Mouse (Mus musculus): ENCODE results near the gene Copz1.

The Copz1 gene

DNA sequence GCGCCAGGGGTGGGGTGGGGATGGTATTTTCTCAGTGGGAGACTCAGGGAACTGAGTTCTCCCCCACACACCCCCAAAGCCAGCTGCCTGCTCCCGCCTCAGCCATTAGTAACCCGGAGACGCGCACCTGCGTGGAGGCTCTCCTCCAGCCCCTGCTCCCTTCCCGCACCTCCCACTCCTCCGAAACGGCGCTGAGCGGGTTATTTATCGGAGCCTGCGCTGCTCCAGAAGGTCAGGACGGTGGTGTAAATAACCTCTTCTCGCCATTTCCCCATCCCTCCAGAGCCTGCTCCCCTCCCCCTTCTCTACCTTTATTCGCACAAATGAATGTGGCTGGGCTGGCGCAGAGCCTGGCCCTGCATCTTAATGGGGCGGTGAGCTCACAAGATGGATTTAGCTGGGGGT lies 27.6 kb downstream of the Copz1 start:
- peaks cover 96% of the 10 kb centered on the region for H3K4me1 ChIP-seq (replicated peaks; ENCODE audit: low read depth, low read length)
- peaks cover 38% of the 10 kb centered on the region for H3K27me3 ChIP-seq (ENCODE audit: insufficient read depth, low read length)
- TF ChIP-seq CTCF (conservative IDR thresholded peaks at IDR 0.05; ENCODE audit: low read length) (no peak), NANOG (IDR thresholded peaks at IDR 0.05; ENCODE audit: borderline replicate concordance, low read length) (no peak), POU5F1 (IDR thresholded peaks at IDR 0.05; ENCODE audit: borderline replicate concordance, low read length) (no peak)
- no peaks in the 10 kb centered on the region for H3K9me3 ChIP-seq (ENCODE audit: low read length)
- H3K36me3 ChIP-seq (ENCODE audit: insufficient read depth, low read length), result peaks cover 50% of the 10 kb centered on the region
- H3K4me3 ChIP-seq (replicated peaks; ENCODE audit: low read length), result peak overlapping the region; percentile 62

DNA sequence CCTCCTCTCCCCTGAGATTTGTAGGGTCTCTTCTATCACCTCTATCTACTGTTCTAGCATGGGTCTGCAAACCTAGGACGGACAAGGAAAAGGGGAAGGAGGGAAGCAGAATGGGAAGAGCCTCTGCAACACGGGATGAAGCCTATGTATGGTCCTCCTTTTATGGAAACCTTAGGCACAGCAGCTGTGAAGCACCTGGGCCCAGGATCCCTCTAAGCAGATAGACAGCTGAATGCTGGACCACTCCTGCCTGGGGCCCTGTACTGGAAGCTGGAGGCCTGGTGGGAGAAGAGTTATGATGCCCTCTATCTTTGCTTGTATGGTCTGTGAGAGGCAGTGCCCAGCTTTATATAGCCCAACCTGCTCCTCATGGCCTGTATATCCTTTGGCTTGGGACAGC lies 28.0 kb downstream of the Copz1 start:
- H3K4me1 ChIP-seq (replicated peaks; ENCODE audit: low read depth, low read length), result peaks cover 92% of the 10 kb centered on the region
- peaks cover 39% of the 10 kb centered on the region for H3K27me3 ChIP-seq (ENCODE audit: insufficient read depth, low read length)
- H3K4me3 ChIP-seq (replicated peaks; ENCODE audit: low read length), result peak overlapping the region; percentile 62; the same call in 1 of the 2 replicates
- no peak for TF ChIP-seq NANOG (IDR thresholded peaks at IDR 0.05; ENCODE audit: borderline replicate concordance, low read length)
- TF ChIP-seq POU5F1 (IDR thresholded peaks at IDR 0.05; ENCODE audit: borderline replicate concordance, low read length), result no peak
- TF ChIP-seq CTCF (conservative IDR thresholded peaks at IDR 0.05; ENCODE audit: low read length), result no peak
- H3K9me3 ChIP-seq (ENCODE audit: low read length), result no peaks in the 10 kb centered on the region
- peaks cover 45% of the 10 kb centered on the region for H3K36me3 ChIP-seq (ENCODE audit: insufficient read depth, low read length)

DNA sequence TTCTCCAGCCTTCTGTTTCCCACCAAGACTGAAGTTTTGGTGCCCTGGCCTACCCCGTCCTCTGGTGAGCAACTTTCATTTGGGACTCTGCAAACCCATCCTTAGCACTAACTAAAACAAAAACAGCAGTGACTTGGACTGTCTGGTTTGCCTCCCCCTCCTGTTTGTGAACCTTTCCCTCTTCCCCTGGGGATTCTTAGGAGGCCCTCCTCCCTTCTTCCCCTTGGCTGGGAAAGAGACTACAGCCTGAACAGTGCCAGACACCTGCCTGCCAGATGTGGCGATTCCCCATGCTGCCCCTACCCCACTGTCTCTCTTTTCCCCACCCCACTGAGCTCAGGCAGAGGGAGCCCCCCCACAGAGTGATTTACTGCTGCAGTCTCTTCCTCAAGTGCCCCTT lies 28.5 kb downstream of the Copz1 start:
- Histone ChIP-seq H3K27me3 (ENCODE audit: insufficient read depth, low read length) (peaks cover 43% of the 10 kb centered on the region), H3K36me3 (ENCODE audit: insufficient read depth, low read length) (peaks cover 40% of the 10 kb centered on the region), H3K4me1 (replicated peaks; ENCODE audit: low read depth, low read length) (peaks cover 92% of the 10 kb centered on the region), H3K4me3 (replicated peaks; ENCODE audit: low read length) (no peak overlapping the region), H3K9me3 (ENCODE audit: low read length) (no peaks in the 10 kb centered on the region)
- TF ChIP-seq CTCF (conservative IDR thresholded peaks at IDR 0.05; ENCODE audit: low read length), result no peak
- TF ChIP-seq POU5F1 (IDR thresholded peaks at IDR 0.05; ENCODE audit: borderline replicate concordance, low read length), result no peak
- no peak for TF ChIP-seq NANOG (IDR thresholded peaks at IDR 0.05; ENCODE audit: borderline replicate concordance, low read length)

DNA sequence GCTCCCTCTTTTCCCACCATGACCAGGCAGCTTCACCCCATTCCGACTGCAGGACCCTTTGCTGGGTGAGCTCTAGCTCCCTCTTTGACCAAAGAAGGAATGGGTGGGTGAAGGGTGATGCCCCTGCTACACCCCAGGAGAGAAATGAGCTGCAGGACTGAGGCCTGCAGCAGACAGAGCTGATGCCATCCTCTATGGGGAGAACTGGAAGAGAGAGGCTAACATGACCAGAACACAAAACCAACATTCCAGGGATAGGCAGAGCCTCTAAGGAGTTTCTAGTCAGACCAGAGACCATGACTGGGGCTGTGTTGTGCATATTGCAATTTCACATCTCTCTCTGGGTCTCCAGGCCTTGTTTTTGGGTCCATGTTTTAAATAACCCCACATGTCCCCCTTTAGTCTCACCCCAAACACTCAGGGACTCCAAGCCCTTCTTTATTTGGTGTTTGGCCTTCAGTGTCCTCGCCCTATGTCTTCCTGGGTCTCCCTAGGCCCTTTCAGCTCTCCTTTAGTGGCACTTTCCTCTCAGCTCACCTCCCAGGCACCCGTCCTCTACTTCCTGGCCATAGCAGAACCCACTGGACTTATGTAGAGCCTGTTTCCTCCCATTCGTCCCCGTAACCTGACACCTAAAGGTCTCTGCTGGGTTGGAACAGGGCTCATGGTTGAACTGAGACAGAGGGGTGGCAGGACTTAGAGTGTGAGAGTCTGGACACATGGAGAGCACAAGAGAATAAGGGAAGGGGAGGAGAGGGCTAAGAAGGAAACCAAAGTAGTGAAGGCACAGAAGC lies 29.2 kb downstream of the Copz1 start:
- Histone ChIP-seq H3K9me3 (ENCODE audit: low read length) (no peaks in the 10 kb centered on the region), H3K36me3 (ENCODE audit: insufficient read depth, low read length) (peaks cover 33% of the 10 kb centered on the region), H3K27me3 (ENCODE audit: insufficient read depth, low read length) (peaks cover 47% of the 10 kb centered on the region), H3K4me3 (replicated peaks; ENCODE audit: low read length) (no peak overlapping the region), H3K4me1 (replicated peaks; ENCODE audit: low read depth, low read length) (peaks cover 89% of the 10 kb centered on the region)
- TF ChIP-seq NANOG (IDR thresholded peaks at IDR 0.05; ENCODE audit: borderline replicate concordance, low read length) (no peak), POU5F1 (IDR thresholded peaks at IDR 0.05; ENCODE audit: borderline replicate concordance, low read length) (no peak), CTCF (conservative IDR thresholded peaks at IDR 0.05; ENCODE audit: low read length) (no peak)

DNA sequence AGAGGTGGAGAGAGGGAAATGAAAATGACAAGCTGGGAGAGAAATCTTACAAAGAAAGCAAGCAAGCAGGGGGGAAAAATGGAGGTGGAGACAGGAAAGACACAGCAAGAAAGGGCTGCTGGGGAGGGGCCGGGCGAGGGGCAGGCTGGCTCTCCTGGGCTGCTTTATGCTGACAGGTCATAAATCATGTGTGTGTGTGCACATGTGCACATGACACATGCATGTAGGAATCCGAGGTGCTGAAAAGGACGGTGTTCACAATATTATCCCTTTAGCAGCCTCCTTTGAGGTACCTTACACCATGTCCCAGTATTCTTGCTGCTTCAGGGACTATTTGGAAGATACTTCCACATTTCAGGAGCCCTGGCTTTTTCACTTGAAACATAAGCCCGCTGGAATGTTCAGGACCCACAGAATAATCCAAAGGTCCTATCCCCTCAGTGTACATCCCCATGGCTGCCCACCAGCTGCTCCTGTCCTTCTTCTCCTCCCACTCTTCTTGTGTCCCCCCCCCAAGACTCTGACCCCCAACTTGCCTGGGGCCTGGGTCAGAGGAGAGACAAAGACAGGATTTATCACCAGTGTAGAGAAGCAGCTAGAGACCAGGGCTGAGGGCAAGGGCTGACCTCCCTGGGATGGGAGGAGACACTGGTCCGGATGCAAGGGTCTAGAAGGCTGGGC lies 30.0 kb downstream of the Copz1 start:
- Histone ChIP-seq H3K9me3 (ENCODE audit: low read length) (no peaks in the 10 kb centered on the region), H3K4me3 (replicated peaks; ENCODE audit: low read length) (no peak overlapping the region), H3K36me3 (ENCODE audit: insufficient read depth, low read length) (peaks cover 26% of the 10 kb centered on the region), H3K4me1 (replicated peaks; ENCODE audit: low read depth, low read length) (peaks cover 89% of the 10 kb centered on the region), H3K27me3 (ENCODE audit: insufficient read depth, low read length) (peaks cover 47% of the 10 kb centered on the region)
- no peak for TF ChIP-seq POU5F1 (IDR thresholded peaks at IDR 0.05; ENCODE audit: borderline replicate concordance, low read length)
- TF ChIP-seq NANOG (IDR thresholded peaks at IDR 0.05; ENCODE audit: borderline replicate concordance, low read length), result no peak
- no peak for TF ChIP-seq CTCF (conservative IDR thresholded peaks at IDR 0.05; ENCODE audit: low read length)

DNA sequence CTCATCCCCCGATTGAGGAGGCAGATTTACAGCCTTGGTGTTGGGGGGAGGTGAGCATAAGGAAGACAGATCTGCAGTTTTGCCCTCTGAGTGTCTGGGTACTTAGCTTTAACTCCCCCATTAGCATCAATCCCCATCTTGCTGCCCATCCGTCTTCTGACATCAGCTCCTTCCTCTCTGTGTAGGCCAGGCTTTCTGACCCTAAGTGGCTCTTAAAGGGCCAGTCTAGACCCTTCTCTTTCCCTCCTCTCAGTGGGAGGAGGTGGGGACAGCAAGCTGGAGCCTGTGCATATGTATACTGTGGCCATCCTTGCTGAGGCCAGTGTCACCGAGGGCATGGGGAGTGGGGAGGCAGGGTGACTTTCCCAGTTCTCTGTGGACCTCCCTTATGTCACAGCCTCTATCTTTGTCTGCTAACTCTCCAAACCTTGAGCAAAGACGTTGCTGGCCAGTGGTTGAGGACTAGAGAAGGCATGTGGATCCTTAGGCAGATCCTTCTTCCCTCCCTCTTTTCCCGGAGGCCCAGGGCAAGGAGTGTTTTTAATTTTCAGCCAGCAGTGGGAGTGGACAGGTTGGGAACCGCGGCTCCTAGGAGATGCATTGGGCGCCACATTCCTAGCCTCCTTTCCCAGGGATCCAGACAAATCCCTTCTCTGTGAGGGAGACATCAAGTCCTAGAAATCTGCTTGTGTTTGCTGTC lies 31.6 kb downstream of the Copz1 start:
- peak overlapping the region; percentile 79 for H3K4me3 ChIP-seq (replicated peaks; ENCODE audit: low read length)
- H3K4me1 ChIP-seq (replicated peaks; ENCODE audit: low read depth, low read length), result peaks cover 89% of the 10 kb centered on the region
- H3K36me3 ChIP-seq (ENCODE audit: insufficient read depth, low read length), result peaks cover 10% of the 10 kb centered on the region
- no peak for TF ChIP-seq NANOG (IDR thresholded peaks at IDR 0.05; ENCODE audit: borderline replicate concordance, low read length)
- no peak for TF ChIP-seq CTCF (conservative IDR thresholded peaks at IDR 0.05; ENCODE audit: low read length)
- TF ChIP-seq POU5F1 (IDR thresholded peaks at IDR 0.05; ENCODE audit: borderline replicate concordance, low read length), result no peak
- H3K27me3 ChIP-seq (ENCODE audit: insufficient read depth, low read length), result peaks cover 63% of the 10 kb centered on the region
- H3K9me3 ChIP-seq (ENCODE audit: low read length), result no peaks in the 10 kb centered on the region

DNA sequence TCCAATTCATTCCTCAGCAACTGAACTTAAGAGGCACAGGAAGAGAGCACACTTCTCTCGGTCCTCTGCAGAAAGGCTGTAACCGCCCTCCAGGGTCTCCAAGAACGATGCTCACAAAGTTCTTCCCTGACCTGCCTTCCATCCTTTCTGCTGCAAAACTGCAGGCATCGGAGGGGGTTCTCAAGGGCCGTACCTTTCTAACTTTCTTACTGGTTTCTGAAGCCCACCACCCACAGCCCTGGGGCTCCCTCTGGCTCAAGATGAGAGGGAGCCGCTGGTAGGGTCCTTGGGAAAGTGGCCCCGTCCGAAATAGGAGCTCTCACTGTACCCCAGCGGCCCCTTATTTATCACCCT lies 32.1 kb downstream of the Copz1 start:
- H3K36me3 ChIP-seq (ENCODE audit: insufficient read depth, low read length), result peaks cover 5% of the 10 kb centered on the region; the same call in 1 of the 2 replicates
- TF ChIP-seq CTCF (conservative IDR thresholded peaks at IDR 0.05; ENCODE audit: low read length), result no peak
- TF ChIP-seq POU5F1 (IDR thresholded peaks at IDR 0.05; ENCODE audit: borderline replicate concordance, low read length), result no peak
- no peak for TF ChIP-seq NANOG (IDR thresholded peaks at IDR 0.05; ENCODE audit: borderline replicate concordance, low read length)
- peaks cover 68% of the 10 kb centered on the region for H3K27me3 ChIP-seq (ENCODE audit: insufficient read depth, low read length)
- H3K9me3 ChIP-seq (ENCODE audit: low read length), result no peaks in the 10 kb centered on the region
- peak overlapping the region; percentile 79 for H3K4me3 ChIP-seq (replicated peaks; ENCODE audit: low read length)
- peaks cover 88% of the 10 kb centered on the region for H3K4me1 ChIP-seq (replicated peaks; ENCODE audit: low read depth, low read length)

DNA sequence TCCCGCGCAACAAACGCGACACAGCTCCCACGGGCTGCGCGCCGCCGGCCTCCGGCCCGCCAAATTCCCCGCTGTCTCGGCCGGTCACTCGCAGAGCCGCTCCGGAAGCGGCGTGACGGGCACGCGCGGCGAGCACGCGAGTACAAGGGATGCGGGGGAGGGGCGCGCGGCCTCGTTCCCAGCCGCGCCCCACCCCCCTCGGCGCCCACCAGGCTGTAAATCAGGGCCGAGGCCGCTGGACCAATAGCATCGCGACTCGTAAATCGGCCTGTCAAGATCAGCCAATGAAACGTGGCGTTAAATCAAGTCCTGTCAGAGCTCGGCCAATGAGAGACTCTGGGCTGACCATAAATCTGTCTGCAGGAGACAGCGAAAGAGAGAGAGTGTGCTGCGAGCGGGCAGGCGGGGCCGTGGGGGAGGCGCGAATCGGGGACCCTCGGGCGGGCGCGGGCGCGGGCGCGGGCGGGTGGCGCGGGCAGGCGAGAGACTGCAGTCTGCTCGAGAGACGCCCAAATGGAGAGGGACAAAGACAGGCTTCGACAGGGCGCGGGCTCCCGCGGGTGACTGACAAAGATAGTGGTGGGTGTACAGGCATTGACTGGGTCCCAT lies 32.7 kb downstream of the Copz1 start:
- no peak for TF ChIP-seq POU5F1 (IDR thresholded peaks at IDR 0.05; ENCODE audit: borderline replicate concordance, low read length)
- TF ChIP-seq NANOG (IDR thresholded peaks at IDR 0.05; ENCODE audit: borderline replicate concordance, low read length), result peak; percentile 84
- peaks cover 74% of the 10 kb centered on the region for H3K27me3 ChIP-seq (ENCODE audit: insufficient read depth, low read length)

More for the DNA sequence above, 32.7 kb downstream of the Copz1 start:
- Histone ChIP-seq H3K4me1 (replicated peaks; ENCODE audit: low read depth, low read length) (peaks cover 82% of the 10 kb centered on the region), H3K36me3 (ENCODE audit: insufficient read depth, low read length) (peaks cover 3% of the 10 kb centered on the region; the same call in 1 of the 2 replicates), H3K9me3 (ENCODE audit: low read length) (no peaks in the 10 kb centered on the region), H3K4me3 (replicated peaks; ENCODE audit: low read length) (peak overlapping the region; percentile 79)

All from E14TG2a.4 (cell line).